Mouse (Mus musculus) kidney, embryonic 14.5 days (tissue): ENCODE data around the gene Ltbp1. TPM values are rescaled to one million over a fixed set of nuclear protein-coding genes. Genes with fewer than 3 reads are reported as not detected.

Source experiments
- ATAC-seq: fragments of 200-750 bp; cut with Nextera tagmentation; 2 replicates; pipeline ENCODE4 v1.8.0; 2017; ENCODE audit warnings: moderate number of reproducible peaks, mild to moderate bottlenecking, moderate TSS enrichment, moderate library complexity; ENCODE audit not compliant: low FRiP score, low TSS enrichment
- H3K27ac ChIP-seq: fragments of 300-500 bp; sonication (generic); 2 replicates; pipeline ENCODE4 v1.5.1; 2014; ENCODE audit warnings: low read depth, mild to moderate bottlenecking, low read length, moderate library complexity, mixed read lengths
- H3K27me3 ChIP-seq: fragments of 300-500 bp; sonication (generic); 2 replicates; pipeline ENCODE4 v1.6.1; 2014; ENCODE audit warnings: mild to moderate bottlenecking, low read length; ENCODE audit not compliant: control insufficient read depth, insufficient read depth
- H3K36me3 ChIP-seq: fragments of 300-500 bp; sonication (generic); 2 replicates; pipeline ENCODE4 v1.6.1; 2014; ENCODE audit warnings: low read length, mixed read lengths; ENCODE audit not compliant: control insufficient read depth, insufficient read depth
- H3K4me1 ChIP-seq: fragments of 300-500 bp; sonication (generic); 2 replicates; pipeline ENCODE4 v1.6.1; 2014; ENCODE audit warnings: low read length, mixed read lengths; ENCODE audit not compliant: control insufficient read depth, insufficient read depth
- H3K4me2 ChIP-seq: fragments of 300-500 bp; sonication (generic); replicated peaks from 2 replicates; pipeline ENCODE4 v1.6.1; 2014; ENCODE audit warnings: low read depth, mild to moderate bottlenecking, low read length
- H3K4me3 ChIP-seq: fragments of 300-500 bp; sonication (generic); 2 replicates; pipeline ENCODE4 v1.5.1; 2014; ENCODE audit warnings: mild to moderate bottlenecking, low read length
- H3K9ac ChIP-seq: fragments of 300-500 bp; sonication (generic); 2 replicates; pipeline ENCODE4 v1.6.1; 2014; ENCODE audit warnings: low read depth, mild to moderate bottlenecking, low read length, moderate library complexity
- H3K9me3 ChIP-seq: fragments of 300-500 bp; sonication (generic); 2 replicates; pipeline ENCODE4 v1.6.1; 2016; ENCODE audit warnings: low read length; ENCODE audit not compliant: control insufficient read depth
- WGBS: fragments of 180-500 bp; shearing (Covaris S2); extraction: QIAGEN DNeasy Blood & Tissue Kit; methylation state at CpG from one replicate; pipeline ENCODE4 v1.1.7; 2014; 5-methylcytosine and 5-hydroxymethylcytosine counted together
- polyA plus RNA-seq: library from polyadenylated mRNA; unstranded; fragments of >200 nt; fragmentation: Nextera tagmentation; extraction: Ambion mirVana; gene quantifications from 2 replicates; pipeline ENCODE4 v1.2.1, GENCODE M21; 2014

The Ltbp1 gene
- polyA plus RNA-seq, 1 experiment from 2014 or later = 54.7 TPM

GRCm38 (mm10) chr17:75263336-75263990 is 258.1 kb downstream of the Ltbp1 start:
- ATAC-seq = no peak
- H3K4me2 ChIP-seq = no peak overlapping the region
- no peaks in the 10 kb centered on the region for H3K27me3 ChIP-seq
- H3K9ac ChIP-seq = no peak overlapping the region
- no peaks in the 10 kb centered on the region for H3K9me3 ChIP-seq
- H3K36me3 ChIP-seq = no peaks in the 10 kb centered on the region
- no peak overlapping the region for H3K4me3 ChIP-seq
- no peaks in the 10 kb centered on the region for H3K4me1 ChIP-seq
- H3K27ac ChIP-seq = no peak overlapping the region
- WGBS = 81% methylated on average over 3 of the region's 3 CpGs

DNA sequence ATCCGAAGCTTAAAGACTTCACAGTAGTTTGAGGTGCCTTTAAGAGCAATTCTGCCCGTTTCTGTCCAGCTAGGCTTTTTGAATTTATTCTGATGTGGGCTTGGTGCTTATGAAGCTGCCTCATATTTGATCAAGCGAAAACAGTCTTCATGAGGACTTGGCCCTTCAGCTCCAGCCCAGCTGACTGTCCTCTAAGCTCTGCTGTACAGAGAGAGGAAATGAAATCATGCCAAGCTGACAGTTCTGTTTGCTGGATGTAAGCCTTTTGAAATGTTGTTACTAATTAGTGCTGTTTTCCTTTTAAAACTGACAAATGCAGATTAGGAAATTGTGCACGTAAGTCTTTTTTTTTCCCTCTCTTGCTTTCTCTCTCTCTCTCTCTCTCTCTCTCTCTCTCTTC is 263.1 kb downstream of the Ltbp1 start:
- Histone ChIP-seq H3K4me2 (no peak overlapping the region), H3K27me3 (no peaks in the 10 kb centered on the region), H3K4me3 (no peak overlapping the region), H3K9ac (no peak overlapping the region), H3K4me1 (no peaks in the 10 kb centered on the region), H3K36me3 (no peaks in the 10 kb centered on the region), H3K27ac (no peak overlapping the region), H3K9me3 (no peaks in the 10 kb centered on the region)
- ATAC-seq = no peak
- WGBS = 82% methylated on average over 4 of the region's 4 CpGs

DNA sequence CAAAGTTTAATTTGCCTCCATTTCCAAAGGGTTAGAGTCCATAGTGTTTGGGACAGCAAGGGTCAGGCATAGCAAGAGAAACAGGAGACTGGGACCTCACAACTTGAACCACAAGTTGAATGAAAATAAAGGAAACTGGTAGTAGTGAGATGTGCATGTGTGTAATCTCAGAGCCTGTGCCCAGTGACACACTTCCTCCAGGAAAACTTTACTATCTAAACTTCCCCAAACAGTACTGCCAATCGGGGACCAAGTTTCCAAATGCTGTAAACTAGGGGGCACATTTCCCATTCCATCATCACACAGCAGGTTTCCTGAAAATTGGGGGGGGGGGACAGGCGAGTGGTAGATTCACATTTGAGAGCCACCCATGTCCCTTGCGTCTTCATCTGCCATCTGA is 267.1 kb downstream of the Ltbp1 start:
- Histone ChIP-seq H3K36me3 (no peaks in the 10 kb centered on the region), H3K27me3 (no peaks in the 10 kb centered on the region), H3K27ac (no peak overlapping the region), H3K4me1 (no peaks in the 10 kb centered on the region), H3K9me3 (no peaks in the 10 kb centered on the region), H3K4me3 (no peak overlapping the region), H3K9ac (no peak overlapping the region), H3K4me2 (no peak overlapping the region)
- 89% methylated on average over 3 of the region's 3 CpGs for WGBS
- no peak for ATAC-seq

DNA sequence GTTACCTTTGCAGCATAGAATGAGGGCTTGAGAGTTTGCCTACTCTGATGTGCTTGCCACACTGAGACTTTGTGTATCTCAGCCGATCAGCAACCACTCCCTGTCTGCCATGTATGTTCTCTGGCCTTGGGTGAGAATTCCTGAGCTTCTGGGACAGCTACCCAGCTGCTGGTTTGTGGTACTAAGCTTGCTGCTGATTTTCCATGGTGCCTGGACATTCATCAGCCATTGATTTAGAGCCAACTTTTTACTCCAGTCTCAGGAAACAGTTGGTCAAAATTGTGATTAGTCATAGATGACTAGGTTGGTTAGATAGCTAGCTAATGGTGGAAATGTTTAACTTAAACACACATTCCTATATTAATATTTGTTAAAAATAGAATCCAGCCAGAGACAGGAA is 267.9 kb downstream of the Ltbp1 start:
- no peak overlapping the region for H3K4me3 ChIP-seq
- no peaks in the 10 kb centered on the region for H3K4me1 ChIP-seq
- no peaks in the 10 kb centered on the region for H3K36me3 ChIP-seq
- no peak overlapping the region for H3K4me2 ChIP-seq
- no peak overlapping the region for H3K27ac ChIP-seq
- no peak overlapping the region; the same call in 1 of the 2 replicates for H3K9ac ChIP-seq
- no peaks in the 10 kb centered on the region for H3K9me3 ChIP-seq
- H3K27me3 ChIP-seq = no peaks in the 10 kb centered on the region
- 90% methylated on average over 1 of the region's 1 CpGs for WGBS
- ATAC-seq = no peak

DNA sequence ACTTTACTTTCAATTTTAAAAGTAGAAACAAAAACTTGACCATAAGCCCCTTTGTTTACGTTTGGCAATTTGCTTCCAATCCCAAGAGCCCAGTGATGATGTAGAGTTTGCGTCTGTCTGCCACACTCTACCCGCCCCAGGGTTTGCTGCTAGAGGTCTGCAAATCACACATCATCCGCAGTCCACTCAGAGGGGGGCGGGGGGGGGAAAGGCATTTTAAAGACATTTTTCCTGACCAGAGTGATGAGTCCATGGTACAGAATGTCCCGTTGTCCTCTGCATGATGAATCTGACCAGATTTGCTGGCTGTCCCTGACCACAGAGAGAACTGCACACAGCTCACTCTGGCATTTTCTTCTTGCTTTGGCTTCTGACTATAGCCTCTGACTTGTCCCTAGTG is 269.9 kb downstream of the Ltbp1 start:
- WGBS = 84% methylated on average over 6 of the region's 6 CpGs
- no peaks in the 10 kb centered on the region for H3K27me3 ChIP-seq
- H3K27ac ChIP-seq = no peak overlapping the region
- H3K4me1 ChIP-seq = no peaks in the 10 kb centered on the region
- ATAC-seq = no peak
- no peak overlapping the region for H3K9ac ChIP-seq
- H3K4me3 ChIP-seq = no peak overlapping the region
- no peak overlapping the region for H3K4me2 ChIP-seq
- no peaks in the 10 kb centered on the region for H3K36me3 ChIP-seq
- no peaks in the 10 kb centered on the region for H3K9me3 ChIP-seq

- Histone ChIP-seq H3K36me3 (peaks cover 9% of the 10 kb centered on the region; the same call in 1 of the 2 replicates), H3K27me3 (no peaks in the 10 kb centered on the region), H3K27ac (no peak overlapping the region), H3K4me2 (no peak overlapping the region), H3K9me3 (no peaks in the 10 kb centered on the region), H3K9ac (no peak overlapping the region), H3K4me3 (no peak overlapping the region), H3K4me1 (no peaks in the 10 kb centered on the region)
- 75% methylated on average over 1 of the region's 1 CpGs for WGBS
- ATAC-seq = no peak
Observed at GRCm38 (mm10) chr17:75278106-75278505, 272.7 kb downstream of the Ltbp1 start.

- Histone ChIP-seq H3K9me3 (no peaks in the 10 kb centered on the region), H3K9ac (no peak overlapping the region), H3K27me3 (no peaks in the 10 kb centered on the region), H3K27ac (no peak overlapping the region), H3K36me3 (peaks cover 9% of the 10 kb centered on the region; the same call in 1 of the 2 replicates), H3K4me1 (no peaks in the 10 kb centered on the region), H3K4me2 (no peak overlapping the region), H3K4me3 (no peak overlapping the region)
- no peak for ATAC-seq
- 47% methylated on average over 6 of the region's 6 CpGs for WGBS
Observed at GRCm38 (mm10) chr17:75278561-75278960, 273.2 kb downstream of the Ltbp1 start.

- Histone ChIP-seq H3K27ac (no peak overlapping the region), H3K9ac (no peak overlapping the region), H3K4me1 (no peaks in the 10 kb centered on the region), H3K4me3 (no peak overlapping the region), H3K9me3 (no peaks in the 10 kb centered on the region), H3K4me2 (no peak overlapping the region), H3K36me3 (peaks cover 9% of the 10 kb centered on the region; the same call in 1 of the 2 replicates), H3K27me3 (no peaks in the 10 kb centered on the region)
- ATAC-seq = no peak
- WGBS = 85% methylated on average over 5 of the region's 5 CpGs
Observed at GRCm38 (mm10) chr17:75281345-75281744, 276.0 kb downstream of the Ltbp1 start.

DNA sequence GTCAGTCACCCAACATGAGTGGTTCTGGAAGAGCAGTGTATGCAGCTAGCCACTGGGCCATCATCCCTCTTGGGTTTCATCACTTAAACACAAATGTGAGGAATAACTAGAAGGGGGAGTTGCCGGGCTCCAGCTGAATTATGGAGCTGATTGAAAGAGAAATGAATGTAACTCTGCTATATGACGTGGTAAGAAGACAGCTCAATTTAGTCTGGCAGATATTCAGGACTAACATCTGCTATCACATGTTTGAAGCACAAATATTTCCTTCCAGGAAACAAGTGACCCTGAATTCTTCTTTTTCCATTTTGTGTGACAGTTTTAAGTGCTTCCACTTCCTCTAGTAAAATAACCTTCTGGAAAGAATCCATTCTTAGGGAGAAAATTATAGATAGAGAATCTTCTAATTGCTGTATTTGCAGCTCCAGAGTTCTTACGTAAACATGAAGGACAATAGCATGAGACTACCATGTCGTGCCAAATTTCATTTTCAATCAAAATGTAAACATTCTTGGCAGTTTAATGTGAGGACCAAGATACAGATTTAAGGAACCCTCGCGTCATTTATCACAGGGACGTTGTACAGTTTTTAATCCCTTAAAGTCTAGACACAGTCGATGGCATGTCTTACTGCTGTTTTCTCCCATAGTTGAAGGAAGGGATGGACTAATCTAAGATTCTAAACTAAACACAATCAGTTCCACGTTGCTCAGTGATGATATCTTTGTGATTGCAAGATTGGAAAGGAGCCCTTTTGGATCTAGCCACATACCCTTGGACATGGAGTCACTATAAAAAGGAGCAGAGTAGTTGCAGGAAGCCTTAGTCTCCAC is 279.7 kb downstream of the Ltbp1 start:
- H3K9me3 ChIP-seq = no peaks in the 10 kb centered on the region
- H3K27ac ChIP-seq = no peak overlapping the region
- H3K4me2 ChIP-seq = no peak overlapping the region
- no peaks in the 10 kb centered on the region for H3K27me3 ChIP-seq
- H3K9ac ChIP-seq = no peak overlapping the region
- H3K4me1 ChIP-seq = no peaks in the 10 kb centered on the region
- 49% methylated on average over 9 of the region's 9 CpGs for WGBS
- H3K4me3 ChIP-seq = no peak overlapping the region
- H3K36me3 ChIP-seq = peaks cover 12% of the 10 kb centered on the region; the same call in 1 of the 2 replicates
- ATAC-seq = no peak
